Mouse (Mus musculus): ENCODE measurements around the gene Jarid2. TPM values are rescaled to one million over a fixed set of nuclear protein-coding genes. Genes with fewer than 3 reads are reported as not detected.

Gene Jarid2
- polyA plus RNA-seq, 1 experiment from 2014 or later, result 12.2 TPM

DNA sequence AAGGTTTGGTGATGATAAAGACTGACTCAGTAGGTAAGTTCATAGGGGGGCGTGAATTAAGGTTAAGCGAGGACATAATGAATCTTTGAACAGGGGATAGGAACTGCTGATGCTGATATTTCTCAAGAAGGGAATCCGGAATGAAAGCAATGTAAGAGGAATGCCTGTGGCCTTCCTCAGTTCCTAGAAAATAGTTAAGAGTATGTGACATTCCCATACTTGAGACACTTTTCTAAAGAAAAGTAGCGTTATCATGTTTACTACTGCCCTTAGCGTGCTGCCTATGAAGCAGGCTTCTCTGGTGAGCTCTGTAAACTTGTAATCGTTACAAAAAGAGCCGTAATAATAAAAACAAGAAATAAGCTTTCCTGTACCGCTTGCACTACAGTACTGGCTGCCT, 227.8 kb downstream of the Jarid2 start:
- WGBS (ENCODE audit: insufficient replicate concordance), result 80% methylated on average over 8 of the region's 8 CpGs
- peaks cover 4% of the 10 kb centered on the region for H3K4me1 ChIP-seq (ENCODE audit: control insufficient read depth, low read depth, low read length)
- H3K27me3 ChIP-seq (ENCODE audit: control insufficient read depth, insufficient read depth, low read depth, low read length), result no peaks in the 10 kb centered on the region
- no peaks in the 10 kb centered on the region for H3K36me3 ChIP-seq (ENCODE audit: control insufficient read depth, insufficient read depth)
- no peak overlapping the region for H3K4me2 ChIP-seq (ENCODE audit: low read depth, low read length)
- no peak overlapping the region for H3K9ac ChIP-seq (ENCODE audit: low read depth, low read length)
- no peak overlapping the region for H3K27ac ChIP-seq (ENCODE audit: low read length)
- no peaks in the 10 kb centered on the region for H3K9me3 ChIP-seq (replicated peaks; ENCODE audit: control insufficient read depth, low read length)
- no peak overlapping the region for H3K4me3 ChIP-seq (ENCODE audit: low read depth, low read length)
- ATAC-seq (ENCODE audit: low read depth), result no peak

DNA sequence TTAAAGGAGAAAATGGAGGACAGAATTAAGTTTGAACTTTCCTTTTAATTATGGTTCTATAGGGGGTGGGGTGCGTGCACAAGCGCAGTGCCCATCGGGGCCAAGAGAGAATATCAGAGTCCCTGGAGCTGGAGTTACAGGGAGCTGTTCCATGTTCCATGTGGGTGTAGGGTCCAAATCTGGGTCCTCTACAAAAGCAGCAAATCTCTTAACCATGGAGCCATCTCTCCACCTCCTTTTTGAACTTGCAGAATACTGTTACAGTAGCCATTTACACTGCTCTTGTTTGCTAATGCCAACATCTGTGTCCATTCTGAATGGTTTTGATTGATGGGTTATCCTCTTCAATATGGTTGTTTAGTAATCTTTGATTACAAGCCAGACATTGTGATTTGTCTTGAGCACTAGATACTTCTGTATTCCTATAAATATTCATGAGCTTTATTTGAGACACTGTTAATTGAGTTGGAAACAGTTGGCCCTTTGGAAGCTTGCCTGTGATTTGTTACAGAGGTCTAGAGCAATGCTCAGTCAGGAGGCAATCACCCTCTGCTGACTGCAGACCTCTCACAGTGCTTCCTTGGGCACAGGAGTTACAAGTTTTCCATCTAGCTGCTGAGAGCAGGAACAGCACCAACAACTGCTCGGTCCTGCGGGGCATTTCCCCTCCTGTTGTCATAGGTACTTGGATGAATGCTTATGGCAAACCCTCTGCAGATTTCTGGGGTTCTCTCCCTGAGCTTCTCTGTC, 231.4 kb downstream of the Jarid2 start:
- Histone ChIP-seq H3K9ac (ENCODE audit: low read depth, low read length) (no peak overlapping the region), H3K36me3 (ENCODE audit: control insufficient read depth, insufficient read depth) (peaks cover 3% of the 10 kb centered on the region; the same call in 1 of the 2 replicates), H3K27ac (ENCODE audit: low read length) (no peak overlapping the region), H3K4me2 (ENCODE audit: low read depth, low read length) (no peak overlapping the region), H3K4me1 (ENCODE audit: control insufficient read depth, low read depth, low read length) (no peaks in the 10 kb centered on the region), H3K4me3 (ENCODE audit: low read depth, low read length) (no peak overlapping the region), H3K27me3 (ENCODE audit: control insufficient read depth, insufficient read depth, low read depth, low read length) (no peaks in the 10 kb centered on the region), H3K9me3 (replicated peaks; ENCODE audit: control insufficient read depth, low read length) (no peaks in the 10 kb centered on the region)
- no peak for ATAC-seq (ENCODE audit: low read depth)
- 86% methylated on average over 5 of the region's 5 CpGs for WGBS (ENCODE audit: insufficient replicate concordance)

Measured in liver, embryonic 16.5 days (tissue).